Mouse (Mus musculus): ENCODE results near the gene Aga. TPM values are rescaled to one million over a fixed set of nuclear protein-coding genes. Genes with fewer than 3 reads are reported as not detected.
"Not testable (repeated sequence)": the region's sequence is repeated elsewhere in the genome, so short reads cannot be mapped to it uniquely, and the experiment has no call there.

The Aga gene
- polyA plus RNA-seq (2012; rRNA removed), result 8.8 and 18.6 TPM in 2 replicates

DNA sequence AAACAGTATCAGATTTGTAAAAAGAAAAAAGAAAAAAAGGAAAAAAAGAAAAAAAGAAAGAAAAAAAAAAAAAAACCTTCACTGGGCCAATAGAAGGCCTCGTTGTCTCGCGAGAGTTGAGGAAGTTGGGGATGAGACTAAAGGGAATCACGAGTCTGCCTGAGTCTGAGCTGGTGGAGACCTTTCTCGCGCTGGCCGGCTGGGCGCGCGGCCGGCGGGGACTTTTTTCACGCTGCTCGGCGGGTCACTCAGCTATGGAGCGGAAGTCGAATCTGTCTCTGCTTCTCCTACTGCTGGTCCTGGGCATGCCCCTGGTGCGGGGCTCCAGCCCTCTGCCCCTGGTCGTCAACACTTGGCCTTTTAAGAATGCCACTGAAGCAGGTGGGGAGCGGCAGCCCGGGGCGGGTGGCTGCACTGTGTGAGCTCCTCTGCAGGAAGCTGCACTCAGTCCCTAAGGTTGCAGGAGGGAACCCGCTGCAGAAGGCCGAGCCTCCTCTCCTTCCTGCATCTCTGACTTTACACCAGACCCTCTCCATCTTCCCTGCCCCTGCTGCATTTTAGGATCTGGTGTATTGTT, at the start of gene Aga:
Gene Aga, plus strand, starts transcription at position 177 of the 577 bp plus-strand sequence.
- peak; percentile 42 for DNase-seq (ENCODE audit: low read depth)

DNA sequence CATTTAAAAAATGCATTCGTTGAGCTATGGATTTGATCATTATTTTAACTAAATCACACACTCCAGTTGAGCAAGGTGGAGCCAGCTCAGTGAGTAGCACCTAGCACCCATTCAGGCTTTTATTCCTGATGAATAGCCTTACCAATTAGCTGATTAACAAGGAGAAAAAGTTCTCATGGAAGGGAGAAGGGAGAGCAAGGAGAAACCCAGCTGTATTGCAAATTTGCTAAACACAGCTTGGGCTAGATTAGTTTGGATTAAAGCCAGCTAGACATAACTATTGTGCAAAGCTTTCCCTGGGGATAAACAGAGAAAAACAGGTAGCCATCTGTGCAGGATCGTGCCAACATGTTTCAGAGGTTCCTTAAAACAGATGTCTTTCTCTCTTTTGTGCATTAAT, 22.5 kb upstream of the Aga start:
- no peak for DNase-seq (ENCODE audit: low read depth)

DNA sequence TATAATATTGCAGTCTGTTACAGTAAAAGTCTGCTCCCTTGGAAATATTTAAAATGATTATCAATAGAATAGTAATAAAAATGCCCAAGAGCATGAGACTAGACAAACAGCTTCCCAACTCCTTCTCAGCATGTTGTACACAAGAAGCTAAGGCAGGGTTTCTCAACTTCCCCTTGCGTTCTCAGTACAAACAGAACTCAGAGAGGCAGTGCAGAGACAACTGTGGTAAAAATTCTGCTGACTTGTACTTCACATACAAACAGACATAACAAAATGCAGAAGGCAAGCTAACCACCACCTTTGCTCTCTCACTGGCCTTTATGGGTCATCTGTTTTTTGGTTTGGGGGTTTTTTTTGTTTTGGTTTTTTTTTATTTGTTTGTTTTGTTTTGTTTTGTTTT, 15.3 kb upstream of the Aga start:
- DNase-seq (ENCODE audit: low read depth), result no peak

DNA sequence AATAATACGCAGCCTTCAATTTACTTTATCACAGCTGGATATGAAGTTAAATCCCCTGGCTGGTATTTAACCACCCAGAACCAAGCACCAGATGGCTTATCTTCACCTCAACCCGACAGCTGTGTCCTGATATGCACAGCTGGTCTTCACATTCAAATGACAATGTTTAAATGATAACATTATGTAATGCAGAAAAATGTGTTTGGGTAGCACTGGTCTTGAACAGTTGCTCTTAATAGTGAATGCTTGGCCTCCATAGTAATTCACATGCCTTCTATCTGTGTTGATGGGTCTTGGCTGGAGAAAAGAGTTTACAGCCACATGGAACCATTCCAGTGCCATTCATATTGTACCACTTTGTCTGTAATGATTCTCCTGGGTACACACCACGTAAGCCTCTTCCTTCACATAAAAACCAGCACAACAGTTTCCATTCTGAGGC, 14.6 kb upstream of the Aga start:
- no peak for DNase-seq (ENCODE audit: low read depth)

DNA sequence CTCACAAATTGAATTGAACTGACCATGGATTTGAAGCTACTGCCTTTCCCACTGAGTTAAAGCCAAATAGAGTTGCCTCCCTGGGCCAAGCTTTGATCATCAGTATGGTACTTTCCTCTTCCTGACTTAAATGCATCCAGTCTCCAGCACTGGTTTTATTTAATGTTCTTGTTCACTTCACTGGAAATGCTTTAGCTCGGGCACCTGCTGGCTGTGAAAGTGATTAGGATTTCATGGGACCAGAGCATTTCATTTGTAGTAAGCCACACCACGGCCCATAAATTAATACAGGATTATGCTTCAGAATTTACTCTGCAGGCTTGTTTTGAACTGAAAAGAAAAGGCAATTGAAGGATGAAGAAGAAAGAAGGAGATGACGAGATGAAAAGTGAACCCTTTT, 26.5 kb downstream of the Aga start:
- DNase-seq (ENCODE audit: low read depth), result not testable (repeated sequence)

DNA sequence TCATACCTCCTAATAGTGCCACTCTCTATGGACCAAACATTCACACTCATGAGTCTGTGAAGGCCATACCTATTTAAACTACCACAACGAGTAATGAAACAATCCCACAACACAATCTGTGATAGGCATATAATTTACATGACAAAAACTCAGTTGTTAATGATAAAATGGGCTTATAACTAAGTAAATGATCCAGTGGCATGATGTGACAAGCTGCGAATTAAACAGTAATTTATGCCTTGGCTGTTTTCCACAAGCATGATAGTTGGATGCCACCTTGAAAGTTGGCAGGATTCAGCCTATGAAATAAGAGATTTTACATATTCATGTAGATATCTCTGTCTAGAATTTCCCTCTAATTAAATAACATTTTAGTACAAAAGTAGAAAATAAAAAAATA, 28.1 kb downstream of the Aga start:
- DNase-seq (ENCODE audit: low read depth), result no peak

DNA sequence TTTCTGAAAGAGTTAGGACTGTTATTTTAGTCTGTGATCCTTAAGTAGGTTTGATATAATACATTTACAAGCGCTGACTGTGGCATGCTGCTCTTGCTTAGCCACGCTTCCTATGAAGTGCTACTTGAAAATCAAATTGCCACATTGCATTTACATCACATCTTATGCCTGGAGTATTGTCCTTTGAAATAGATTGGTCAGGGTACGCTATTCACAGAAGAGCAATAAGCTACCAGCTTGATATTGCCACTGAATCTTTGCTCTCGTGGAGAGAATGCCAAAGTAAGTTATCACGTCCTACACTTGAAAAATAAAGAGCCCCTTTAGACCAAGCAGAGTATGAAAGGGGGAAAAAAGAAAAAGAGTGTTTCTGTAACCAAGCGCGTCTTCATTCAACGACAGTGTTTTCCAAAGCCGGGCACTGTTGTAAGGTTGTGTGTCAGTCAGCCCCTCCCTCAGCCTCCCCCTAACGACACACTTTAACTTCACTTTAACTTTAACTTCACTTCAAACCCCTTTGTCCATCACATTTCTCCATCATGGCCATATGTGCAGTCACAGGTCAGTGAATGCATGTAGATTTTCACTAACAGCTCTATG, 51.0 kb downstream of the Aga start:
- no peak for DNase-seq (ENCODE audit: low read depth)

DNA sequence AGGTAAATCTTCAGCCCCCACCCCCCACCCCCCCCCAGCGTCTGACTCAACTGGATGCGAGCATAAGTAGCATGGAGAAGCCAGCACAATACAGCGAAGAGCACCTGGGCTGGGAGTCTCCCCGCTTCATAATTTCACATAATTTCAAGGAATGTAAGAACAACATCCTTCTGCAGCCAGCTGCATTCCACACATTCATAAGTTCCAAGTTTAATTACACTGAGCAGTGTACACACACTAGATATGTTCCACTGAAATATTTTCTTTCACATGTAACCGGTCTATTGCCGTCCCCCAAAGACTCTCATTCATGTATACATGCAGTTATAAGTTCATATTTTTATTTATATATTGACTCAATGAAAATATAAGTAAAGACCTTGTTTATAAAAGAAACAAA, 54.7 kb downstream of the Aga start:
- no peak for DNase-seq (ENCODE audit: low read depth)

Other genes starting within 250 kb of the Aga start
- 0.24 and 0.43 TPM in 2 replicates for gene Neil3, start 127.3 kb downstream of the Aga start, polyA plus RNA-seq (2012; rRNA removed)

All from gonadal fat pad, adult 2 months (tissue).